Mouse (Mus musculus) splenic B cell, adult 2 months (primary cell): ENCODE results near the gene Sparcl1.

Experiments used
- DNase-seq: peaks from one replicate; pipeline ENCODE4 v3.0.0-alpha.2; 2011; ENCODE audit warnings: low read depth, low spot score
- H3K27me3 ChIP-seq: 2 replicates; pipeline ENCODE4 v1.6.1; 2012; ENCODE audit warnings: mild to moderate bottlenecking, low read length, moderate library complexity, mixed read lengths; ENCODE audit not compliant: control insufficient read depth, poor library complexity, insufficient read depth, severe bottlenecking
- H3K36me3 ChIP-seq: 2 replicates; pipeline ENCODE4 v1.6.1; 2012; ENCODE audit warnings: mild to moderate bottlenecking, low read length, moderate library complexity, mixed read lengths; ENCODE audit not compliant: control insufficient read depth, poor library complexity, insufficient read depth, severe bottlenecking

Sparcl1 gene

GRCm38 (mm10) chr5:104060429-104060828 is 53.1 kb downstream of the Sparcl1 start:
- Histone ChIP-seq H3K27me3 (no peaks in the 10 kb centered on the region), H3K36me3 (peaks cover 11% of the 10 kb centered on the region)
- DNase-seq: no peak

GRCm38 (mm10) chr5:104059628-104060027 is 53.9 kb downstream of the Sparcl1 start:
- H3K27me3 ChIP-seq: no peaks in the 10 kb centered on the region
- peaks cover 7% of the 10 kb centered on the region for H3K36me3 ChIP-seq
- DNase-seq: no peak

- Histone ChIP-seq H3K27me3 (no peaks in the 10 kb centered on the region), H3K36me3 (peaks cover 4% of the 10 kb centered on the region)
- DNase-seq: peak; percentile 70
These were observed 55.5 kb downstream of the Sparcl1 start for GRCm38 (mm10) chr5:104058021-104058420.

GRCm38 (mm10) chr5:104056295-104056694 is 57.2 kb downstream of the Sparcl1 start:
- no peaks in the 10 kb centered on the region for H3K27me3 ChIP-seq
- peaks cover 2% of the 10 kb centered on the region for H3K36me3 ChIP-seq
- DNase-seq: no peak

- peaks cover 2% of the 10 kb centered on the region for H3K36me3 ChIP-seq
- no peak for DNase-seq
- no peaks in the 10 kb centered on the region for H3K27me3 ChIP-seq
These were observed 57.7 kb downstream of the Sparcl1 start for GRCm38 (mm10) chr5:104055816-104056215.

- Histone ChIP-seq H3K27me3 (no peaks in the 10 kb centered on the region), H3K36me3 (peaks cover 2% of the 10 kb centered on the region)
- DNase-seq: no peak
These were observed 58.6 kb downstream of the Sparcl1 start for GRCm38 (mm10) chr5:104054938-104055337.

GRCm38 (mm10) chr5:104052956-104053355 is 60.6 kb downstream of the Sparcl1 start:
- Histone ChIP-seq H3K36me3 (peaks cover 2% of the 10 kb centered on the region; the same call in 1 of the 2 replicates), H3K27me3 (no peaks in the 10 kb centered on the region)
- peak; percentile 52 for DNase-seq

GRCm38 (mm10) chr5:104048139-104048538 is 65.4 kb downstream of the Sparcl1 start:
- DNase-seq: no peak
- peaks cover 2% of the 10 kb centered on the region; the same call in 1 of the 2 replicates for H3K36me3 ChIP-seq
- H3K27me3 ChIP-seq: no peaks in the 10 kb centered on the region

GRCm38 (mm10) chr5:104047200-104048105 is 66.1 kb downstream of the Sparcl1 start:
- DNase-seq: no peak
- peaks cover 2% of the 10 kb centered on the region; the same call in 1 of the 2 replicates for H3K36me3 ChIP-seq
- H3K27me3 ChIP-seq: no peaks in the 10 kb centered on the region

- H3K36me3 ChIP-seq: no peaks in the 10 kb centered on the region
- peak; percentile 98 for DNase-seq
- no peaks in the 10 kb centered on the region for H3K27me3 ChIP-seq
These were observed 67.0 kb downstream of the Sparcl1 start, which contains the start of gene Nudt9 for GRCm38 (mm10) chr5:104046256-104047199. TSS of gene Nudt9 (plus strand) at chr5:104046306.

GRCm38 (mm10) chr5:104043704-104044103 is 69.8 kb downstream of the Sparcl1 start:
- Histone ChIP-seq H3K27me3 (no peaks in the 10 kb centered on the region), H3K36me3 (no peaks in the 10 kb centered on the region)
- no peak for DNase-seq

- no peaks in the 10 kb centered on the region for H3K36me3 ChIP-seq
- no peak for DNase-seq
- H3K27me3 ChIP-seq: no peaks in the 10 kb centered on the region
These were observed 70.6 kb downstream of the Sparcl1 start for GRCm38 (mm10) chr5:104042906-104043305.

GRCm38 (mm10) chr5:104039154-104039932 is 74.2 kb downstream of the Sparcl1 start:
- no peaks in the 10 kb centered on the region for H3K36me3 ChIP-seq
- no peaks in the 10 kb centered on the region for H3K27me3 ChIP-seq
- peak; percentile 44 for DNase-seq

GRCm38 (mm10) chr5:104036686-104037085 is 76.8 kb downstream of the Sparcl1 start:
- no peaks in the 10 kb centered on the region for H3K27me3 ChIP-seq
- no peak for DNase-seq
- H3K36me3 ChIP-seq: no peaks in the 10 kb centered on the region
